Mouse (Mus musculus): ENCODE measurements around the gene Cstf2. TPM values are rescaled to one million over a fixed set of nuclear protein-coding genes. Genes with fewer than 3 reads are reported as not detected.

Gene Cstf2
- 12.5 and 12.6 TPM in 2 replicates for polyA plus RNA-seq (2015; fragmentation: Nextera tagmentation; extraction: Ambion mirVana)

GRCm38 (mm10) chrX:134058987-134059712 is at the start of gene Cstf2:
Gene Cstf2, plus strand, starts transcription at chrX:134059187.

Small RNA genes within 50 kb of the gene (microRNA-seq; reads per million reads assigned to microRNA genes)
- gene Mir3112: 0.10 to 0.21 reads per million in 2 experiments

Other genes with a start within 250 kb of the Cstf2 start
- gene Tnmd, start 208.2 kb upstream of the Cstf2 start, polyA plus RNA-seq (2015; fragmentation: Nextera tagmentation; extraction: Ambion mirVana): 43.4 and 134 TPM in 2 replicates
- 49.2 and 56.8 TPM in 2 replicates for gene Tspan6, start 160.8 kb upstream of the Cstf2 start, polyA plus RNA-seq (2015; fragmentation: Nextera tagmentation; extraction: Ambion mirVana)
- 20.6 and 22.0 TPM in 2 replicates for gene Srpx2, start 150.8 kb upstream of the Cstf2 start, polyA plus RNA-seq (2015; fragmentation: Nextera tagmentation; extraction: Ambion mirVana)
- gene Sytl4, start 77.4 kb upstream of the Cstf2 start, polyA plus RNA-seq (2015; fragmentation: Nextera tagmentation; extraction: Ambion mirVana): 0.66 and 0.73 TPM in 2 replicates
- gene Xkrx, start 102.9 kb downstream of the Cstf2 start, polyA plus RNA-seq (2015; fragmentation: Nextera tagmentation; extraction: Ambion mirVana): 0.29 and 1.1 TPM in 2 replicates
- not detected in 2 replicates for gene Arl13a, start 128.3 kb downstream of the Cstf2 start, polyA plus RNA-seq (2015; fragmentation: Nextera tagmentation; extraction: Ambion mirVana)
- gene Nox1, start 162.8 kb downstream of the Cstf2 start, polyA plus RNA-seq (2015; fragmentation: Nextera tagmentation; extraction: Ambion mirVana): 0.19 TPM in 1 of 2 replicates, not detected in the other
- gene Trmt2b, start 217.8 kb downstream of the Cstf2 start, polyA plus RNA-seq (2015; fragmentation: Nextera tagmentation; extraction: Ambion mirVana): 12.0 and 12.3 TPM in 2 replicates
- gene Tmem35a, start 236.0 kb downstream of the Cstf2 start, polyA plus RNA-seq (2015; fragmentation: Nextera tagmentation; extraction: Ambion mirVana): 2.4 and 2.7 TPM in 2 replicates
- gene Cenpi, start 248.9 kb downstream of the Cstf2 start, polyA plus RNA-seq (2015; fragmentation: Nextera tagmentation; extraction: Ambion mirVana): 5.8 and 6.5 TPM in 2 replicates